Mouse (Mus musculus) cerebellum, postnatal 14 days (tissue): ENCODE data around the gene Cd63.

Source experiments
- DNase-seq, 2 experiments: peaks; one replicate each; pipeline ENCODE4 v3.0.0; 2021; ENCODE audit warnings: mixed read lengths in 2 of 2

Cd63 gene

DNA sequence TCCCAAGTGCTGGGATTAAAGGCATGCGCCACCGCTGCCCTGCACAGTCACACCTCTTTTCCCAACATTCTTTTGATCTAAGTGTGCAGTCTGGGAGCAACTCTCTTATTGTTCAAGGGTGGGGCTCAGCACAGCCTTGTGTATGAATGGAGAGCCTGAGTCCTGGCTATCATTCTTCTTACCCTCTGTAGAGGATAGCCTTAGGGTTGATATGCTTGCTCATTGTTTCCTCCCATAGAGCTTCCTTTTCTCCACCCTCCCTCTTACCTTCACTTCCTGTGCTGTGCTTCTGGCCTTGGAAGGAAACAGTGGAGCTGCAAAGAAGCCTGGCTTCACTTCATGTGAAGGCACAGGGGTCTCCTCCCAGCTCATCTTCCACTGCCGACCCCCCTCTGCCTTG is at the start of gene Cd63:
TSS of gene Cd63 (plus strand) at position 292 of the 400 bp plus-strand sequence.
- no peak for DNase-seq

- DNase-seq = no peak
Measured at GRCm38 (mm10) chr10:128861176-128861575, 39.6 kb upstream of the Cd63 start.

DNA sequence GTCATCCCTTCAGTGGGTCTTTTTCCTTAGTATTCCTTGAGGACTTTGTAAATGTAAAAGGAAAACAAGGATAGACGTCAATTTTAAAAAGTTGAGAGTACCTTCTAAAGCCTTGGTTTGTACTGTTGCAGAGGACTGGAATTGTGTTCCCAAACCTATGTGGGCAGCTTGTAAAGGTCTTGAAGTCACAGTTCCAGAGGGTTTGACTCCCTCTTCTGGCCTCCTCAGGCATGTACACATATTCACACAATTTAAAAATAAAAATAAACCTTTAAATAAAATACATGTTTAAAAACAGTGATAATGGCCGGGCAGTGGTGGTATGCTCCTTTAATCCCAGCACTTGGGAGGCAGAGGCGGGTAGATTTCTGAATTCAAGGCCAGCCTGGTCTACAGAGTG is 34.7 kb upstream of the Cd63 start:
- DNase-seq = no peak

GRCm38 (mm10) chr10:128866518-128866917 is 34.3 kb upstream of the Cd63 start:
- no peak for DNase-seq

GRCm38 (mm10) chr10:128870341-128870740 is 30.4 kb upstream of the Cd63 start:
- DNase-seq = no peak

- no peak for DNase-seq
Measured at GRCm38 (mm10) chr10:128878291-128878690, 22.5 kb upstream of the Cd63 start.

- no peak for DNase-seq
Measured at GRCm38 (mm10) chr10:128878811-128879210, 22.0 kb upstream of the Cd63 start.

- DNase-seq = no peak
Measured at GRCm38 (mm10) chr10:128882067-128882466, 18.7 kb upstream of the Cd63 start.

DNA sequence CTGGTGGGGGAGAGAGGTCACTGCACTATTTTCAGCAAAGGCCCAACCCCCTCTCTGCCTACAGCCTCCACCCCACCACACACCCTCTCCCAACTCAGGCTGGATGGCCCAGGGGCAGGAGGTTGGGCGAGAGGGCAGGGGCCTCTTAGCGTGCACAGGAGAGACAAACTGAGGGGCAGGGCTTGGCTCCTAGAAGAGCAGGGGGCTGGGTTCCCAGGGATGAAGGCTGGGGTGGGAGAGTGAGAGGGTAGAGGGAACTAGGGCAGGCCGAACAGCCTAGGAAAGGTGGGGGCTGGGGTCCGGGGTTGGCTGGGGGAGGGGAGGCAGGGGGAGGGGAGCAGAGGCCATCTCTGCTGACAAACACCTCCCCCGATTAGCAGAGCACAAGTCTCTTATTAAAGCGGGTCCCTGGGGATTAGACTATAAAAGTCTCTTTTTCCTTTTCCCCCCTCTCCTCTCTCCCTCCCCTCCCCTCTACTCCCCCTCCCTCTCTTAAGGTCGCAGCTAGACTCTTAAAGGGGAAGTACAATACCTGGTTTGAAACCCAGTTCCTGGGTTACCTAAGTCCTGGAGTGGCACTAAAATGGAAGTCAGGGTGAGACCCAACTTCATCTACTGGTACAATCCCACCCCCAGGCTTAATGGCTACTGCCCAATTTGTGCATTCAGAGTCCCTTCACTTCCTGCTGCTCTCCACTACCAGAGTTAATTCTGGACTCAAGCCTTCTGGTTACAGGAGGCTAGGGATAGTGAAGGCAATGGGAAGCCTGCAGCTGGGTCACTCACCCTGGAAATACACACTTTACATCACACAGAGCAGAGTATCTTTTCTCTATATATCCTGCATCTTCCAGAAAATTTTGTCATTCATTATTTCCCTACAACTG is 11.6 kb upstream of the Cd63 start:
- DNase-seq = peak in 1 of 2 experiments; percentile 25

DNA sequence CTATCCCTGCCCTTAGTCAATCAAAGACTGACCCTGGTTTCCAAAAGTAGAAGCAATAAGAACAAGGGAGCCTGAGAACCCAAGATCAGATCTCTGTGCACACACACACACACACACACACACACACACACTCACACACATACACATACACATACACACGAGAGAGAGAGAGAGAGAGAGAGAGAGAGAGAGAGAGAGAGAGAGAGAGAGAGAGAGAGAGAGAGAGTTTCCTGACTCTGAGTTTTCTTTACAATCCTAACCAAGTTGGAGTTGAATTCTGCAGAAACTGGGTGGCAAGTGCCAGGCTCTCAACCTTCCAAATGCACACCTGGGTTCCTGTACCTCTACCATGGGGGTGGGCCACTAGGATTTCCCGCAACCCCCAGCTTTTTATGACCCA is 10.9 kb upstream of the Cd63 start:
- DNase-seq = no peak

- peak in 1 of 2 experiments; percentile 35 for DNase-seq
Measured at GRCm38 (mm10) chr10:128890383-128891295, 10.2 kb upstream of the Cd63 start.

DNA sequence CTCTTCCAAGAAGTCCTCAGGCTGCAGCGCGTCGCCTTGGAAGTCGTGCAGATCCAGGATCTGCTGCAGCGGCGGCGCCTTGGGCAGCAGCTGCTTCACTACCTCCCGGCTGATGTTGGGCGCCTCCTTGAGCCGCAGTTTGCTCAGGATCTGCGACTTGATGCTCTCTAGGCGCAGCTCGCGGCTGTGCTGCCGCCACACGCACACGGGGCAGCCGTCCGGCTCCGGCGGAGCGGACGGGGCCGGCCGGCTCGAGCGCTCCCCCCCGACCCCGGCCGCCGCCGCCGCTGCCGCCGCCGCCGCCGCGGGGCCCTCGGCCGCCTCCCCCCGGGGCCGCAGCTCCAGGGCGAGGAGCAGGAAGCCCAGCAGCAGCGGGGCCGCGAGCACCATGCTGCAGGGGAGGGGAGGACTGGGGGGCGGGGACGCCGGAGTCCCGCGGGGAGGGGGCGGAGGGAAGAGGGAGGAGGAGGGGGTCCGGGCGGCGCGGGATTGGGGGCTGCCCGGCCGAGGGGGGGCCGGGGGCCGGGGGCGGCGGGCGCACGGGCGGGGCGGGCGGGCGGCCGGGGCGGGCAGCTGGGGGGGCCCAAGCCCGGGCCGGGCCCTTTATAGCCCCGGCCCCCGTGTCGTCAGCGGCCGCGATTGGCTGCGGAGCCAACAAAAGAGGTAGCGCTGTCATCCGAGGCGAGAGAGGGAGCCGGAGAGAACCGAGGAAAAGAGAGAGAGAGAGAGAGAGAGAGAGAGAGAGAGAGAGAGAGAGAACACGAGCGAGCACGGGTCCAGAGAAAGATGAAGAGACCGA is 9.3 kb upstream of the Cd63 start, which contains the start of gene Gdf11:
TSS of gene Gdf11 (minus strand) at position 423 of the 799 bp plus-strand sequence.
- peak; percentile 76 to 78 for DNase-seq

GRCm38 (mm10) chr10:128892246-128892645 is 8.5 kb upstream of the Cd63 start:
- peak in 1 of 2 experiments; percentile 34 for DNase-seq

DNA sequence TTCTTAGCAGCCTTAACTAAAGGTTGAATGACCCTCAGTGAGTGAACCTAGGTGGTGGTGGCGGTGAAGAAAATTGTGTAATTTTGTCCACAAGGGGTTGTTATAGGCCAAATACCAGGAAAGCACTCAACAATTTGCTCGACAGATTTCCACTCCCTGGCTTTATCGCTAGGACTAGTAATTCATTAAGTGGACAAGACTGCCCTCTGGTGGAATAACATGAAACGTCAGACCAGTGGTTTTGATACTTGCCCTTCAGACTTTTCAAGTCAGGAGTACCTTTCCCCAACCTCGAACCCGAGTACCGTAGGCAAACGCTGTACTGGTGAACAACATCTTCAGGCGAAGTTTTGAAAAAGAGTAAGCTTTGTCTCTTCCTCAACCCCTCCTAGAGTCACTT is 5.4 kb upstream of the Cd63 start:
- DNase-seq = peak; percentile 90 to 91

- DNase-seq = peak; percentile 72 to 85
Measured at GRCm38 (mm10) chr10:128895952-128896693, 4.7 kb upstream of the Cd63 start.

DNA sequence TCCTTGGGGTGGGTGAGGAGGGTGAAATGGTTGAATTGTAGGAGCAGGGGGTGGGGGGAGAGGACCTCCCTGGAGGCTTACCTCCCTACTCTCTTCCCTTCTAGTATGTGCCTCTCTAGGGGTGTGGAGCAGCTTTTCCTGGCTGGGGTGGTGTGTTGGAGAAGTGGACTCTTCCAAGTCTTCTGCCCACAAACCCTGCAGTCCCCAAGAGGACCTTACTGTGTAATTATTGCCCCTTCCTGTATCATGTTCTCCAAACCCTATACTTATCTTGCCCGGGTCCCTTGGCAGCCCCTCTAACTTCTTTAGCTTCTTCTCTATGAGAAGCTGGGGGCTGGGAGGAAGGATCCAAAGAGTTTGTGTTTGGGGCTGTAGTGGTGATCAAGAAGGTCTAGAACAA is 4.0 kb upstream of the Cd63 start:
- no peak for DNase-seq

DNA sequence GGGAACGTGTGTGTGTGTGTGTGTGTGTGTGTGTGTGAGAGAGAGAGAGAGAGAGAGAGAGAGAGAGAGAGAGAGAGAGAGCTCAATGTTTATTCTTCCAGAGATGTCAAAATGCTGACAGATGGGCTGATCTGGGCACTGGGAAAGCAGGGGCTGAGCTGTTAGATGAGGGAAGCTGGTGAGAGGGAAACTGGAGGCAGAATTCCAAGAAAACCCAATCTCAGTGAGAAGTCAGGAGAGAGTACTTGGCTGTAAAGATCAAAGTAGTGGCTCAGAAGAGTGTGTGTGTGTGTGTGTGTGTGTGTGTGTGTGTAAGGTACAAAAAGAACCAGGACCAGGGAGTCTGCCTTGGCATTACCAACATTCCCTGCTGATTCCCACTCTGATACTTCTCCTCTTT is 3.3 kb upstream of the Cd63 start:
- DNase-seq = peak; percentile 49 to 52

GRCm38 (mm10) chr10:128899759-128900490 is 864 bp upstream of the Cd63 start:
- DNase-seq = no peak

DNA sequence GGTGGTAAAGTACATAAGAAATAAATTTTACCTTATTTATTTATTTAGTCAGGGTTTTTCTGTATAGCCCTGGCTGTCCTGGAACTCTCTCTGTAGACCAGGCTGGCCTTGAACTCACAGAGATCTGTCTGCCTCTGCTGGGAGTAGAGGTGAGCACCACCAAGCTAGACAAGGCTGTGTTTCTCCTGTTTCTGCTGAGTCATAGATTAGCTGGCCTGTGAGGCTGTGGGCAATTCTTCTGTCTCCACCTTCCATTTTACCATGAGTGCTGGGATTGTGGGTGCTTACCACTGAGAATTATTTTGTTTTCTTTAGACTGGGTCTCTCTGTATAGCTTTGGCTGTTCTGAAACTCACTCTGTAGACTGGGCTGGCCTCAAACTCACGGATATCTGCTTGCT is 620 bp downstream of the Cd63 start:
- no peak for DNase-seq

DNA sequence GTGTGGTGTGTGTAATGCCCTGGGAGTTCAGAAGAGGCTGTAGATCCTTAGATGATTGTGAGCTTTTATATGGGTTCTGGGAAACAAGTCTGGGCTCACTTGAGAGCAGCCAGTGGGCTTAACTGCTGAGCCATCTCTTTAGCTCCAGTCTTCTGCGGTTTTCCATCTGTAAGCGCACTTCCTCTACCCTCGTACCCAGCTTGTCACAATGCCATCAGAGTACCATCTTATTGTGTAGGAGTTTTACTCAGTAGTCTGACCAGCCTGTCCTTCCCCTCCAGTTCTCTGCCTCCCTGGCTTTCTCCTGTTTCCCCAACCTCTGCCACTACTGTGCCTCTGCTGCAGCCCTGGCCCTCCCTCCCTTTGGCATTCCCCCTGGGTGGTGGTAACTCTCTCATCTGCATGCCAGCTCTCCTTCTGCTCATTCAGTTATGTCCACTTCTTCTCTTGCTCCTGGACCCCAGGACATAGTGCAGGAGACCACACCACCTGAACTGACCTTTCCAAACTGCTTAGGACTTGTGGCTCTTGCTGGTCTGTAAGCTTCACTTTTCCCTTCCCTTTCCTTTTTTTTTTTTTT is 1.7 kb downstream of the Cd63 start:
- no peak for DNase-seq

- no peak for DNase-seq
Measured at GRCm38 (mm10) chr10:128904812-128905211, 4.0 kb downstream of the Cd63 start.
